Mouse (Mus musculus) megakaryocyte, embryonic 14.5 days (primary cell): ENCODE data around the gene Azin2.

Experiments used
- FLI1 ChIP-seq: IDR thresholded peaks from 2 replicates; pipeline ENCODE4 v1.6.1; 2012; ENCODE audit warnings: low read length, inconsistent platforms, mixed read lengths
- GATA1 ChIP-seq: IDR thresholded peaks from 3 replicates; pipeline ENCODE4 v1.6.1; 2012; ENCODE audit warnings: mixed read lengths, low read length, inconsistent platforms, borderline replicate concordance

DNA sequence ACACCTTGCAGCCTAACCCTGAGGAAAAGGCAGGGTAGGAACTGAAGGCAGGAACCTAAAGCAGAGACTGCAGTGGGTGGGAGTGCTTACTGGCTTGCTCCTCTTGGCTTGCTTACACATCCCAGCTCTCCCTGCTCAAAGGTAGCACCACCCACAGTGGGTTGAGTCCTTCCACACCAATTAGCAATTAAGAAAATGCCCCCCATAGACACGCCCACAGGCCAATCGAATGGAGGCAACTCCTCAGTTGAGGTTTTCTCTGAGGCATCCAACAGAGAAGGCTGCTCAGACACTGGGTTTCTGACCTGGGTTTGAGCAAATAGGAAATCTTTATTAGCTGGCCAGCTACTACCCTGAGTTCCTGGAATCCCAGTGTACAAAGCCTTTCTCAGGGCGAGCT, 26.7 kb upstream of the Azin2 start:
- TF ChIP-seq GATA1 (no peak), FLI1 (no peak)
